Mouse (Mus musculus) hindlimb bud, embryonic 11.5 days (tissue): ENCODE data around the gene Gpx5.
"Not testable (repeated sequence)": the region's sequence is repeated elsewhere in the genome, so short reads cannot be mapped to it uniquely, and the experiment has no call there.

Experiments used
- DNase-seq: peaks from one replicate; pipeline ENCODE4 v3.0.0-alpha.2; 2012; ENCODE audit warnings: low read depth, low spot score; ENCODE audit errors: extremely low spot score

Gene Gpx5

DNA sequence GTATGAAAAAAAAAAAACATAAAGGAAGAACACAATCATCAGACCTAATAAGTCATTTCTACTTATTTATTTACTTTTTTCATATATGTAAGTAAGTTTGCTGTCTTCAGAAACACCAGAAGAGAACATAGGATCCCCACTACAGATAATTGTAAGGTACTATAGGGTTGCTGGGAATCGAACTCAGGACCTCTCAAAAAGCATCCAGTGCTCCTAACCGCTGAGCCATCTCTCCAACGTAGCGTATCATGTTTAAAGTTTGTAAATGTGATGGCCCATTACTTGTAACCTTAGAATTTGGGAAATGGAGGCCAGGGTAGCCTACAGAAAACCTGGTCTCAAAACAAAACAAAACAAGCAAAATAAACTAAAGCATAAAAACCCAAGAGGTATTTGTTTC lies 25.0 kb downstream of the Gpx5 start:
- DNase-seq, result no peak

DNA sequence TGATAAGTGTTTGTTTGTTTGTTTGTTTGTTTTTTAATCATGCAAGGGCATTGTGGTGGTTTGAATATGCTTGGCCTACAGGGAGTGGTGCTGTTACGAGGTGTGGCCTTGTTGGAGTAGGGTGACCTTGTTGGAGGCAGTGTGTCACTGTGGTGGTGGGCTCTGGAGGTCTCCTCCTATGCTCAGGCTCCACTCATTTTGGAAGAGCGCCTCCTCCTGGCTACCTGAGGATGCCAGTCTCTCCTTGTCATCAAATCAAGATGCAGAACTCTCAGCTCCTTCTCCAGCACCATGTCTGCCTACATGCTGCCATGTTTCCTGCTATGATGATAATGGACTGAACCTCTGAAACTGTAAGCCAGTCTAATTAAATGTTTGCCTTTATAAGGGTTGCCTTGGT lies 26.8 kb downstream of the Gpx5 start:
- DNase-seq, result no peak

DNA sequence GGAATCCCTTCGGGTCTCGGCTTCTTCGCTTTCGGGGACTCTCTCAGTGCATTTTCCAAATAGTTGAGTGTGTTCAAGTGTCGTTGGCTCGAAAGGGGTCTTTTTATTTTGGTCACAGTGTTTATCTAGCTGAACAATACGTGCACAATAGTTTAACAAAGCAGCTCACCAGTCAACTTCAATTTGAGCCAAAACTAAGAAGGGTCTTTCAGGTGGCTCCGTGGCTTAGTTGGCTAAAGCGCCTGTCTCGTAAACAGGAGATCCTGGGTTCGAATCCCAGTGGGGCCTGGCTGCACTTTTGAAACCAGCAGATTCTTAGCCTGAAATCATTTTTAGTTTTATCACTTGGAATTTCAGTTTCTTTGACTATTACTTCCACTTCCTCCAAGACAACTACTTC lies 28.2 kb downstream of the Gpx5 start:
- peak; percentile 90 for DNase-seq

DNA sequence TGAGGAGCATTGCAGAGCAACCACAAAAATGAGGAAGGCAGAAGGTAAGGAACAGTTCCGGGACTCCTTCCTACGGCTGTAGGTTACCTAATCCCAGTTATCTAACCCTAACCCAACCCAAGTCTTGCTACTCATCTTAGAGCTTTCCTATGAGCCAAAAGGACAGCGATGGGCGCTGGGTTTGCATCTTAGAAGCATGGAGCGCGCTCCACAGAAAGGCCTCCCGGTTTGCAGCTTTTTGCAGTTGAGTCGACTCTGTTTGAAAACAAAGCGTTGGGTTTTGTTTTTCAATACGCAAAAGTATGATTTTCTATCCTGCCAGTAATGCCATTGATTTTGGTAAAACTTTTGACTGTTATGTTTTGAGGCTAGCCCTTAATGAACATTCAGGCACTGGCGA lies 28.6 kb downstream of the Gpx5 start:
- DNase-seq, result no peak

DNA sequence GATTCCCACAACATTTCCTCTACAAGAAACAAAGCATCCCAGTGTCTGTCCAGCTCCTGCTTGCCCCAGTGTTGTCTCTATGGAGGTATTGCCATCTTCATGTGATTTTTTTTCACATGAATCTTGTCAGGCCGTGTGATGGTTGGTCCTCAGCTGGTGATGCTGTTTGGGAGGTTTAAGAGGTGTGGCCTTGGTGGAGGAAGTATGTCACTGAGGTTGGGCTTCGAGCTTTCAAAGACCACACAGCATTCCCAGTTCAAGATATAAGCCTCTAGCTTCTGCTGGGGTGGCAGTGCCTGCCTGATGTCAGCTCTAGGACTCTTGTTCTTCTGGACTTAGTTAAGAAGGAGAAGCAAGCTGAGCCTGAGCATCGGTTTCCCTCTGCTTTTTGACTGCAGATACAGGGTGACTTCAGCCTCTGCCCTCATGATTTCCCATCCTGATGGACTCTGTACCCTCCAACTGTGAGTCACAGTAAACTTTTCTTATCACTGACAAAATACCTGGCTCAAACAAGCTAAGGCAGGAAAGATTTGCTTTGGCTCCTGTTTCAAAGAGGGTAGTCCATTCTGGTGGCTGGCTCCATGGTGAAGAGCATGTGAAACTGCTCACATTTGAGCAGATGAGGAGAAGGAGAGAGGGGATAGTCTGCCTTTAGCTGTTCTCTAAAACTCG lies 29.6 kb downstream of the Gpx5 start:
- DNase-seq, result no peak

DNA sequence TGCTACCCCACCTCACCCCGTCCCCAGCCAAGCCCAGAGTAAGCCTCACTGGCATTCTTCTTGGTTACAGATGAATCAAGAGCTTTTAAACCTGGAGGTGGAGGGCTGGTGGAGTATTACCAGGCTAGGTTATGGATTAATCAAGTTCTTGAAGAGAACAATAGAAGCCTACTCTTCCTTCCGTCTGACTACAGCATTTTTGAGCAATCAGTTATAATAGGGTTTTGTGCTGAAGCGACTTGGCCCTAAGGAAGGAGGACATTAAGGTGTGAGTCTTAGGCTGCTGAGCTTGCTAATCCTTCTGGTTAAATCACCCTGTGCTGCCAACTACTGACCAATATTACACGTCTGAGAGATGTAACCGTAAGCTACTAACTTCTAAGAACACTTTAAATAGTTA lies 32.2 kb downstream of the Gpx5 start:
- DNase-seq, result no peak

DNA sequence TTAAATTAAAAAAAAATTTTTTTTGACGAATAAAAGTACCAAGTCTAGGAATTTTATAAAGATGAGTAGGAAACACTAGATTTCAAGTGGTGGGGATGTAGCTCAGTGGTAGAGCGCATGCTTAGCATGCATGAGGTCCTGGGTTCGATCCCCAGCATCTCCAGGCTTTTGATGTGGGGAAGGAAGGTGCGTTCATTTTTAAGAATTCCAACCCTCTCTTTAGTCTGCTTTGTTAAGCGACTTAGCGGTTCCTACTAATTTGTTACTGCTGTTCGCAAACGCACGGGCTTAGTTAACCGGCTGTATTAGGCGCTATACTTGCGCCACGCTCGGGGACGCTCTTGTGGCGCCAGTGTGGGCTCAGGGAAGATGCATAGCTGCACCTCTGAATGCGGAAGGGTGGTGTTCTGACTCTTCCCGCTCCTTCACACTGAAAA lies 32.8 kb downstream of the Gpx5 start:
- DNase-seq, result no peak

DNA sequence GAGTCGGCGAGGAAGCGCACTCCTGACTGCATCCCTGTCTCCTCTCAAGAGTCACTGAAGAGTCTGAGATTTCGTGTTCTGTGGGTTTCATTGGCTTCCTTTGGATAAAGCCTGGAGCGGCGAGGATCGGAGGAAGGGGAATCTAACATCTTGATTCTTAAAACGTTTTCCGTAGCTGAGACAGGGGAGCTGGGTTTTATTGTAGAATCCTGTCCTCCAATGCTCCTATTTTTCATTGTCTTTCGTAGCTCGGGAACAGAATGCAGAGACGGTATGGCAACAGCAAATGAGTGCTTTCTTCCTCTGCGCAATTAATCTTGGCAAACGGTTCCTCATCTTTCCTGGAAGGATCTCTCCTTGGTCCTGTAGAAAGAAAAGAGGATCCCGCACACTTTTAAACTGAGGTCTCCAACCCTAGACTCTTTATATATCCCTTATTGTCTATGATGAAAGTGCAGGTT lies 33.3 kb downstream of the Gpx5 start:
- DNase-seq, result no peak

DNA sequence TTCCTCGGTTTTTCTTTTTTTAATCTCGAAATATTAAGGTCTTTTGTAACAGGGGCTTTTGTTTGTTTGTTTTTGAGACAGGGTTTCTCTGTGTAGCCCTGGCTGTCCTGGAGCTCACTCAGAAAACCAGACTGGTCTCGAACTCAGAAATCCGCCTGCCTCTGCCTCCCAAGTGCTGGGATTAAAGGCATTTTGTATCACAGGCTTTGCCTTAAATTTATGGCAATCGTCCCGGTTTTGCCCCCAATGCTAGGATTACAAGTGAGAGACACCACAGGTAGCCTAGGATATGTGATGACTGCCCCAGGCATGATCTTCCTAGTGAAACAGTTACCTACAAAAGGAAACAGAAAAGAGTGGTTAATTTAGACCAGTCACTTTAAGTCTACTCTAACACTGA lies 34.0 kb downstream of the Gpx5 start:
- no peak for DNase-seq

DNA sequence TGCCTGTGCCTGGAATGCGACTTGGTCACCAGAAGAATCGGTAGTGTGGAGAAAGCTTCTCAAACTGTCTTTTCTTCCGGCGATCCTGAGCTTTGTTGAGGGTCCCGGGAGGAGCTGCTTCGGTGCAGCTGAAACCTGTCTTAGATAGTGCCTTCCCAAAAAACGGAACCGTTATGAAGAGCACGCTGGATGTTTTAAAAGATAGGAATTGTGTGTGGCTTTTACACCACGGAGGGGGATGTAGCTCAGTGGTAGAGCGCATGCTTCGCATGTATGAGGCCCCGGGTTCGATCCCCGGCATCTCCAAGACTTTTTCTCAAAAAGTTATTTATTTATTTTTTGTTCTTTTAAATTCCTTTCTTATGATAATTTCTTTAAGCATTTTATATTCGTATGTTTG lies 38.5 kb downstream of the Gpx5 start:
- DNase-seq, result peak; percentile 83

DNA sequence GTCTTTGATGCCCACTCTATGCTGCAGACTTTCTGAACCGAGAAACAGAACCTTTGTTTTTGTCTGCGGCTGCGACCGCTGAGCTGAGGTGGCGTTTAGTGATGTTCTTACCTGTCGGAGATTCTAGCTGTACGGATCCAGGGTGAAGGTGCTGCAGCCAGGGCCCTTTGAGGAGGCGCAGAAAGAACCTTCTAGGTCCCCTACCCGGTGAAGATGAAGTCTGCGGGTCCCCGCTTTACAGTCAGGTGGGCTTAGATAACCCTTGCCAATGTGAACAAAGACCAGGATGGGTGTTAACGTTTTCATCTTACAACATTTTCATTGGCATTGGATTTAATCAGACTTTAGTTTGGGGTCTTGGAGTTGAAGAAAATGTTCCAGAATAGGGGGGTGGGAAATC lies 39.0 kb downstream of the Gpx5 start:
- DNase-seq, result no peak

DNA sequence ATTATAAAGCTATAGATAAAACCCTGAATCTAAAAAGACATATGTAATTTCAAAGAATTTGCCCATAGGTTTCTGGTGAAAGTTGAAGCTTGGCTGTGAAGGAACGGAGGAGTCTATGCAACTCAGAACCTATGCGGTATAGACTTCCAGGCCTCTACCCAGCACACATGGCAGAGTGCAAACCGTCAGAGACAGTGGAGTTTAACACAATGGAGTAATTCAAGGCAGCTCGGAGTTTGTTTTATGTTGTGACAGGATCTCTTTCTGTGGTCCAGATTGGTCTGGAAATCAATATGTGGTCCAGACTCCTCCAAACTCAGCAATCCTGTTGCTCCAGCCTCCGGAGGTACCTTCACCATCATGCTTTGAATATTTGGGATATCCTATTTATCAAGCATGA lies 39.5 kb downstream of the Gpx5 start:
- DNase-seq, result no peak

DNA sequence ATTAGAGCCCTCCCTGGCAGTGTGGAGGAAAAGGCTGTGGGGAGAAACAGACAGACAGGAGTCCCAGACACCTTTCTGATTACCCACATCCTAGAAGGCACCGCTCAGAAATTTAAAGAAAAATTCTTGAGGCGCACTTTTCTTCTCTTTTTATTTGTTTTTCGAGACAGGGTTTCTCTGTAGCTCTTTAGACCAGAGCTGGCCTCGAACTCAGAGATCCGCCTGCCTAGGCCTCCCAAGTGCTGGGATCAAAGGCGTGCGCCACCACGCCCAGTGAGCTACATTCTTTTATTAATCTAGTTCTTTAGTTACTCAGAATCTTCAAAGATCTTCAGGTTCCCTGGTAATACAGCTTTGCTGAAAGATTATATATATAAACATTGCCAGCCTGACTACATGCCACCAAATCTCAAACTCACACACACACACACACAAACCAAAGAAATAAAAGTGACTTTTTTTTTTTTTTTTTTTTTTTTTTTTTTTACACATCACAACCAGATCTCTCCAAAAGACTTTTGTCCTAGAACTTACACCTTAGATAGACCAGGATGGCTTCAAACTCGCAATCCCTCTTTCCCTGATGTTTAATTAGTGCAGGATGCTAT lies 42.4 kb downstream of the Gpx5 start:
- no peak for DNase-seq

DNA sequence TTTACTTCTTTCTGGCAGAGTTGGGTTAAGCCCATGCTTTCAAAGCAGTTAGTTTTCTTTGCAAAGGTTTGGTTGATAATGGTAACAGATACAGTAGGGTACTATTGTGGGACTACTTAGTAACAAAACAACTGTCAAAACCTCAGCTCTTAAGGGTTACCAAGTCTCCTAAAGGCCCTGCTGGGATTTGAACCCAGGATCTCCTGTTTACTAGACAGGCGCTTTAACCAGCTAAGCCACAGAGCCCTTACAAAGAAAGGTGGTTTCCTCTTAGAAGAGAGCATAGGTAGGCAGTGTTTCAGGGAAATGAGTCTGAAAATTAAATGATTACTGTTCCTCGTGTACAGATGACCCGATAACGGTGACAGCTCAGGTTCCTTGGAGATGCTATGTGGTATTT lies 43.5 kb downstream of the Gpx5 start:
- DNase-seq, result no peak

DNA sequence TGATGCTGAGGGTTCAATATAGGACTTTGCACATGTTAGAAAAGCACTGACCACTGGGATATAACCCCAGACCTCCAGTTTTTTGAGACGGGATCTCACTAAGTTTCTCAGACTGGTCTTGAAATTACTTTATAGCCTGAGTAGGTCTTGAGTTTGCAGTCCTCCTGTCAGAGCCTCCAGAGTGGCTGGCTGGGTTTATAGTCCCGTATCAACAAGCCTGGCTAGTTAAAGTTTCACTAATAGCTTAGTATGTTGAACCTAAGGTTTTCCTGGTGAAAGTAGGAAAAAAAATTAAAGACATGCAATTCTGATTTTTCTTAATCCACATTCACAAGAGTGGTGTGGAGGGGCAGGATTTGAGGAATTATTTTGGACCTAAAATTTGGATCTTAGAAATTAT lies 46.3 kb downstream of the Gpx5 start:
- DNase-seq, result no peak

DNA sequence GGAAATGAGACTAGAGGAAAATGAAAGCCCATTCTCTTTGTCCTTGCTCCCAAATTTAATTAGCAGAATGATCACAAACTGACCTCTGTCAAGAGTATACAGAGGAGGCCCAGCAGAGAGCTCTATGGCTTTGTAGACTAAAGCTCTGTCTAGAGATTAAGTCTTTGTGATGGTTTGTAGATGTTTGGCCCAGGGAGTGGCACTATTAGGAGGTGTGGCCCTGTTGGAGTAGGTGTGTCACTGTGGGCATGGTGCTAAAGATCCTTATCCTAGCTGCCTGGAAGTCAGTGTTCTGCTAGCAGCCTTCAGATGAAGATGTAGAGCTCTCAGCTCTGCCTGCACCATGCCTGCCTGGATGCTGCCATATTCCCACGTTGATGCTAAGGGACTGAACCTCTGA lies 47.6 kb downstream of the Gpx5 start:
- DNase-seq, result not testable (repeated sequence)

DNA sequence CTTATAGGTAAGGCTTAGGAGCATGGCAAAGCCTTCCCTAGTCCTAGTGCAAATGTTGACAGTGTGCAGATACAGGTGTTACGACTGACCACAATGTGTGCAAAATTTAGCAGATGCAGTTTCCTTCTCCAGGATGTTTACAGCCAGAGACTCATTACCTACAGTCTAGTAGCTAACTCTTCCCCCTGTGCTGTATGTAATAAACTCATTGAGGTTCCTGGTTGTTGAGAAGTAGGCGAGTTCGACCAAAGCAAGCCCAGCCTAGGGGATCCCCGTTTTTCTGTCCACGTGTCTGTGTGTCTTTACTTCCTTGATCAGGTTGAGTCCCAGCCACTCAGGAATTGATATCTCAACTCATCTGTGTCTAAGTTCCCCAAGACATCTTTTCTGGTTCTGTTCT lies 48.4 kb downstream of the Gpx5 start:
- DNase-seq, result no peak

DNA sequence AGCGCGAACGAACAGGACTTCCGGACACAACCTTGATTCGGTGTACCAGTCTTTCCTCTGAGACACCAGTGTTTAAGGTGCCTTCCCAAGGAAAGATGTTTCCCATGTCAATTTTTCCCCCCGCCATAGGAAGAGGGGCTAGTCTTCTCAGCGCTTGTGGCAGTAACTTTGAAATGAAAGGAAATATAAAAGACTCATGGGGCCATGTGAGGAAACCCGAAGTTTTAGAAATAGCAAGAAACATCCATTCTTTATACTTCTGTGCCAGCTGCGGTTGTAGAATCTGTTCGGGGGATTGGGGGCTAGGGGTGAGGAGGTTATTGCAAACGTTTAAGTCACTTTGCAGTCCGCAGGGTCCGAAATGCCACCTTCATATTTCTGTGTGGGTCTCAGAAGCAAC lies 49.3 kb downstream of the Gpx5 start:
- DNase-seq, result no peak

DNA sequence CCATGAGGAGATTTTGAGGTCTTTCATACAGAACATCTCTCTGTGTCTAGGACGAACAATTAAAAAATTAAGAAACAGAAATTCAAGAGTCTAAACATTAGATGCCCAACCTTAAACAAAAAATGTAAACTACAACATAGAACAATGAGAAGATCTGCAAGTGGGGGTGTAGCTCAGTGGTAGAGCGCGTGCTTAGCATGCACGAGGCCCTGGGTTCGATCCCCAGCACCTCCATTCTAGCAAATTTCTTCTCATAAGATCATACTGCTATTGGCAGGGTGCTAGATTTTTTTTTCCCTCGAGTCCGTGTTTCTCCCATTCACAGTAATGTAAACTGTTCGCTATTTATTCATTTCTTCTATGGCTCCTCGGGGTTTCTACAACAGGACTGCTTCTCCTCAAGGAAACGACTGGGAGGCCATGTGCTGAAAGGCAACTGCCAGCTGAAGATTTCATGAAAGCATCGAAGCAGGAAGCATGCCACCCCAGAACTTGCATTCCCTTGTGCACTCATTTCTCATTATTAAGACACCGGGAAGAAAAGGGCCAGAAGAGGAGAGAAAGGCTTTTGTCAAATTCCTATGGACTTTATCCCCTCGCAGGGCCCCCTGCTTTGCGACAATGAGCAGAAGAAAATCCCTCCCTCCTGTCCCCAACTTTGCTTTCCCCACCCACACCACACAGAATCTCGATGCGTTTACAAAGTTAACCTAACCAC lies 50.0 kb downstream of the Gpx5 start:
- DNase-seq, result no peak

DNA sequence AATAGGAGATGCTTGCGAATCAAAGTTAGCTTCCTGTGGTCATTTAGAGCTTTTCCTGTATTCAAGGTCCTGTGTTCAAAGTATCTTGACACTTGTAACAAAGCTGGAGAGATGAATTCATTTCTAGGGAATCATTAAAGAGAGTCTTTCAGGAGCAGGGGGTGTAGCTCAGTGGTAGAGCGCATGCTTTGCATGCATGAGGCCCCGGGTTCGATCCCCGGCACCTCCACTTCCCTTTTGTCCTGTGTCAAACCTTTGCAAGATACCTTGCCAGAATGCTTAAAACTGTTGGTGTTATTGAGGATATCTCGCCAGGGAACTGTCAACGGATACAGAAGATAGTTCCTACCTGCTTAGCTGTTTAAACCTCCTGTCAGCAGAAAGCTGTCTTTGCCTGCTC lies 51.7 kb downstream of the Gpx5 start:
- DNase-seq, result no peak

DNA sequence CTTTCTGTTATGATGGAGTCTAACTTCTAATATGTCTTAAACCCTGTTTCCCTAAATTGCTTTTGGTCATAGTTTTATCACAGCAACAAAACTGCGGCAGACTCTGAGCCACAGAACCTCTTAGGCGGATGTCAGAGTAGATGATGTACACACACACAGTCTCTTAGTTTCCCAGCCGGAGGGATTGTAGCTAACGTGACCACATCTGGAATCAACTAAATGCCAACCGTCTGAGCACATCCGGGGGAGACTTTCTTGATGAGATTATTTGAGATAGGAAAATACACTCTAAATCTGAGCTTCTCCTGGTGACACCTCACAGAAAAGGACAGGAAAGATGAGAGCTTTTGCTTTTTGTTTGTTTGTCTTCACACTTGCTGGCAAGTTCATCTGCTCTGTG lies 55.4 kb downstream of the Gpx5 start:
- DNase-seq, result no peak

DNA sequence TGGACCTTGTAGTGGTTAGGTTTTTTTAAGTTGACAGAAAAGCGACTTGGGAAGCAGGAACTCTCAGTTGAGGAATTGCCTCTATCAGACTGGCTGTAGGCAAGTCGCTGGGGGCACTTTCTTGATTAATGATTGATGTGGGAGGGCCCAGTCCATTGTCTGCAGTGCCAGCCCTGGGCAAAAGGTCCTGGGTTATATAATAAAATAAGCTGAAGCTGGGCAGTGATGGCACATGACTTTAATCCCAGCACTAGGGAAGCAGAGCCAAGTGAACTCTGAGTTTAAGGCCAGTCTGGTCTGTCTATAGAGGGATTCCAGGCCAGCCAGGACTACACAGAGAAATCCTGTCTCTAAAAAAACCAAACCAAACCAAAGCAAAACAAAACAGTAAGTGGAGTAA lies 55.8 kb downstream of the Gpx5 start:
- no peak for DNase-seq
